Mouse (Mus musculus) embryonic facial prominence, embryonic 14.5 days (tissue): ENCODE data around the gene Parvb. TPM values are rescaled to one million over a fixed set of nuclear protein-coding genes. Genes with fewer than 3 reads are reported as not detected.
A peak's percentile ranks its signal among the peaks of the same experiment; 100 is the strongest.

ENCODE experiments used
- ATAC-seq: fragments of 200-750 bp; cut with Nextera tagmentation; 2 replicates; pipeline ENCODE4 v1.8.0; 2017; ENCODE audit warnings: low read depth, moderate number of reproducible peaks, moderate TSS enrichment
- DNase-seq: peaks from one replicate; pipeline ENCODE4 v3.0.0-alpha.2; 2015; ENCODE audit warnings: low spot score
- H3K27ac ChIP-seq: fragments of 300-500 bp; sonication (generic); replicated peaks from 2 replicates; pipeline ENCODE4 v1.5.1; 2014; ENCODE audit warnings: low read depth, mild to moderate bottlenecking, low read length, moderate library complexity
- H3K27me3 ChIP-seq: fragments of 300-500 bp; sonication (generic); replicated peaks from 2 replicates; pipeline ENCODE4 v1.6.1; 2014; ENCODE audit warnings: low read length; ENCODE audit not compliant: control insufficient read depth, insufficient read depth
- H3K36me3 ChIP-seq: fragments of 300-500 bp; sonication (generic); 2 replicates; pipeline ENCODE4 v1.6.1; 2014; ENCODE audit warnings: low read length, mixed read lengths; ENCODE audit not compliant: control insufficient read depth, insufficient read depth
- H3K4me1 ChIP-seq: fragments of 300-500 bp; sonication (generic); 2 replicates; pipeline ENCODE4 v1.6.1; 2014; ENCODE audit warnings: antibody characterized with exemption, low read length; ENCODE audit not compliant: control insufficient read depth, insufficient read depth
- H3K4me2 ChIP-seq: fragments of 300-500 bp; sonication (generic); 2 replicates; pipeline ENCODE4 v1.6.1; 2014; ENCODE audit warnings: low read depth, mild to moderate bottlenecking, low read length, moderate library complexity, mixed read lengths
- H3K4me3 ChIP-seq: fragments of 300-500 bp; sonication (generic); 2 replicates; pipeline ENCODE4 v1.5.1; 2014; ENCODE audit warnings: low read depth, mild to moderate bottlenecking, low read length
- H3K9ac ChIP-seq: fragments of 300-500 bp; sonication (generic); 2 replicates; pipeline ENCODE4 v1.6.1; 2014; ENCODE audit warnings: low read depth, mild to moderate bottlenecking, low read length, moderate library complexity, mixed read lengths
- H3K9me3 ChIP-seq: fragments of 300-500 bp; sonication (generic); 2 replicates; pipeline ENCODE4 v1.6.1; 2016; ENCODE audit warnings: low read length; ENCODE audit not compliant: control insufficient read depth
- WGBS: fragments of 180-500 bp; shearing (Covaris S2); extraction: QIAGEN DNeasy Blood & Tissue Kit; methylation state at CpG from one replicate; pipeline ENCODE4 v1.1.7; 2014; 5-methylcytosine and 5-hydroxymethylcytosine counted together
- polyA plus RNA-seq: library from polyadenylated mRNA; unstranded; fragments of >200 nt; fragmentation: Nextera tagmentation; extraction: Ambion mirVana; gene quantifications from 2 replicates; pipeline ENCODE4 v1.2.1, GENCODE M21; 2014

Parvb gene
- polyA plus RNA-seq, 1 experiment from 2014 or later = 7.8 TPM

- Histone ChIP-seq H3K9ac (no peak within 1 kb of the TSS), H3K36me3 (no peaks in the 10 kb centered on the region), H3K4me1 (peaks cover 6% of the 10 kb centered on the region; the same call in 1 of the 2 replicates), H3K9me3 (no peaks in the 10 kb centered on the region), H3K27ac (no peak within 1 kb of the TSS), H3K27me3 (no peaks in the 10 kb centered on the region), H3K4me3 (no peak within 1 kb of the TSS), H3K4me2 (no peak within 1 kb of the TSS)
- ATAC-seq (no peak), DNase-seq (no peak)
- WGBS = 84% methylated on average over 9 of the region's 10 CpGs
Observed at GRCm38 (mm10) chr15:84323966-84324869, 92.4 kb downstream of the Parvb start, which contains the start of gene Parvg. Parvg (plus strand) TSS chr15:84324026.

- Histone ChIP-seq H3K27me3 (no peaks in the 10 kb centered on the region), H3K9me3 (no peaks in the 10 kb centered on the region), H3K4me1 (peaks cover 6% of the 10 kb centered on the region; the same call in 1 of the 2 replicates), H3K27ac (no peak overlapping the region), H3K9ac (no peak overlapping the region), H3K4me2 (no peak overlapping the region), H3K4me3 (no peak overlapping the region), H3K36me3 (no peaks in the 10 kb centered on the region)
- DNase-seq = no peak
- ATAC-seq = no peak
- 68% methylated on average over 7 of the region's 8 CpGs for WGBS
Observed at GRCm38 (mm10) chr15:84324870-84325553, 93.2 kb downstream of the Parvb start.

GRCm38 (mm10) chr15:84325736-84326135 is 93.9 kb downstream of the Parvb start:
- WGBS = 50% methylated on average over 12 of the region's 12 CpGs
- no peaks in the 10 kb centered on the region for H3K9me3 ChIP-seq
- no peaks in the 10 kb centered on the region for H3K36me3 ChIP-seq
- no peak overlapping the region for H3K4me3 ChIP-seq
- no peak overlapping the region for H3K27ac ChIP-seq
- H3K27me3 ChIP-seq = no peaks in the 10 kb centered on the region
- no peak overlapping the region for H3K4me2 ChIP-seq
- no peak for DNase-seq
- peaks cover 6% of the 10 kb centered on the region; the same call in 1 of the 2 replicates for H3K4me1 ChIP-seq
- no peak for ATAC-seq
- H3K9ac ChIP-seq = no peak overlapping the region

- no peak overlapping the region for H3K4me3 ChIP-seq
- no peak overlapping the region for H3K27ac ChIP-seq
- no peaks in the 10 kb centered on the region for H3K9me3 ChIP-seq
- ATAC-seq = peak; percentile 65; the same call in 1 of the 2 replicates
- DNase-seq = peak; percentile 29
- no peaks in the 10 kb centered on the region for H3K36me3 ChIP-seq
- 74% methylated on average over 10 of the region's 10 CpGs for WGBS
- H3K4me2 ChIP-seq = no peak overlapping the region
- no peaks in the 10 kb centered on the region for H3K27me3 ChIP-seq
- H3K4me1 ChIP-seq = peaks cover 6% of the 10 kb centered on the region; the same call in 1 of the 2 replicates
- no peak overlapping the region for H3K9ac ChIP-seq
Observed at GRCm38 (mm10) chr15:84328870-84329269, 97.0 kb downstream of the Parvb start.

- Histone ChIP-seq H3K4me3 (no peak overlapping the region), H3K27ac (no peak overlapping the region), H3K4me2 (no peak overlapping the region), H3K9me3 (no peaks in the 10 kb centered on the region), H3K4me1 (peaks cover 4% of the 10 kb centered on the region; the same call in 1 of the 2 replicates), H3K27me3 (no peaks in the 10 kb centered on the region), H3K36me3 (no peaks in the 10 kb centered on the region), H3K9ac (no peak overlapping the region)
- 84% methylated on average over 8 of the region's 8 CpGs for WGBS
- DNase-seq = no peak
- ATAC-seq = no peak
Observed at GRCm38 (mm10) chr15:84329940-84330339, 98.1 kb downstream of the Parvb start.

- Histone ChIP-seq H3K9me3 (no peaks in the 10 kb centered on the region), H3K27me3 (no peaks in the 10 kb centered on the region), H3K9ac (no peak overlapping the region), H3K4me3 (no peak overlapping the region), H3K36me3 (no peaks in the 10 kb centered on the region), H3K27ac (no peak overlapping the region), H3K4me2 (no peak overlapping the region), H3K4me1 (no peaks in the 10 kb centered on the region)
- 80% methylated on average over 4 of the region's 4 CpGs for WGBS
- DNase-seq (no peak), ATAC-seq (no peak)
Observed at GRCm38 (mm10) chr15:84331066-84331612, 99.3 kb downstream of the Parvb start.

GRCm38 (mm10) chr15:84336281-84336817 is 104.5 kb downstream of the Parvb start:
- no peaks in the 10 kb centered on the region for H3K27me3 ChIP-seq
- no peak overlapping the region for H3K4me3 ChIP-seq
- DNase-seq (no peak), ATAC-seq (no peak)
- no peak overlapping the region for H3K9ac ChIP-seq
- H3K4me2 ChIP-seq = no peak overlapping the region
- no peaks in the 10 kb centered on the region for H3K9me3 ChIP-seq
- H3K4me1 ChIP-seq = no peaks in the 10 kb centered on the region
- H3K36me3 ChIP-seq = no peaks in the 10 kb centered on the region
- H3K27ac ChIP-seq = no peak overlapping the region
- 44% methylated on average over 12 of the region's 12 CpGs for WGBS

- Histone ChIP-seq H3K9me3 (no peaks in the 10 kb centered on the region), H3K9ac (no peak overlapping the region), H3K27ac (no peak overlapping the region), H3K27me3 (no peaks in the 10 kb centered on the region), H3K4me3 (no peak overlapping the region), H3K36me3 (no peaks in the 10 kb centered on the region), H3K4me1 (no peaks in the 10 kb centered on the region), H3K4me2 (no peak overlapping the region)
- no peak for ATAC-seq
- no peak for DNase-seq
- WGBS = 77% methylated on average over 5 of the region's 5 CpGs
Observed at GRCm38 (mm10) chr15:84337599-84337998, 105.8 kb downstream of the Parvb start.
